Mouse (Mus musculus): ENCODE measurements at regions not wholly inside any gene's neighbourhood (a gene's known extent, or its start where the extent isn't known, plus 50 kb on each side); places are given as distances from the start of the nearest gene placed in this dataset.

DNA sequence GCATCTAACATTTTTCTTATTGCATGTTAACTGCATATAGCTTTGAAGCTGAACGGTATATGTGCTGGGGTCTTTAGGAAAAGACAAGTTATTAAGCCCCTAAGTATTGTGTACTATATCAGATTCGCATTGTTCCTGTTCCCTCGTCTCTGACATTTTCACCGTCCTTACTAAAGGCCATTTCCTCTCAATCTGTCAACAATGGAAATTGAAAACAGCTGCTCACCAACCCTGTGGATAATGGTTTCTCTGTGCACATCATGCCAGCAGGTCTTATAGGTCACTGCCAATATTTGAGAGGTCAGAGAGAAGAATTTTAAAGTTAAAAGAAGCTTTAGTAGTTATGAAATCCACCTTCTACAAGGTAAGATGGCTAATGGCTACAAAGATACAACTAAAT, 797.4 kb upstream of the Impad1 start:
- peak; percentile 23 for DNase-seq (ENCODE audit: low spot score)

GRCm38 (mm10) chr4:5587465-5587864, 794.3 kb upstream of the Impad1 start:
- H3K9ac ChIP-seq (ENCODE audit: low read depth, low read length): no peak overlapping the region
- WGBS: 89% methylated on average over 4 of the region's 4 CpGs
- no peaks in the 10 kb centered on the region for H3K4me1 ChIP-seq (replicated peaks; ENCODE audit: control insufficient read depth, insufficient read depth, low read length)
- ATAC-seq (ENCODE audit: low FRiP score) (no peak), DNase-seq (ENCODE audit: low spot score) (no peak)
- H3K9me3 ChIP-seq (ENCODE audit: control insufficient read depth, low read length): no peaks in the 10 kb centered on the region
- H3K36me3 ChIP-seq (ENCODE audit: control insufficient read depth, insufficient read depth, low read length): no peaks in the 10 kb centered on the region
- H3K4me3 ChIP-seq (ENCODE audit: low read depth, low read length): no peak overlapping the region
- H3K27me3 ChIP-seq (ENCODE audit: control insufficient read depth, insufficient read depth, low read length): no peaks in the 10 kb centered on the region
- H3K27ac ChIP-seq (ENCODE audit: low read depth, low read length): no peak overlapping the region
- no peak overlapping the region for H3K4me2 ChIP-seq (replicated peaks; ENCODE audit: low read depth, low read length)

More for the DNA sequence above, 797.4 kb upstream of the Impad1 start:
- H3K27ac ChIP-seq (ENCODE audit: low read depth, low read length): no peak overlapping the region
- no peaks in the 10 kb centered on the region for H3K36me3 ChIP-seq (ENCODE audit: control insufficient read depth, insufficient read depth, low read length)
- no peaks in the 10 kb centered on the region for H3K27me3 ChIP-seq (ENCODE audit: control insufficient read depth, insufficient read depth, low read length)
- no peaks in the 10 kb centered on the region for H3K4me1 ChIP-seq (replicated peaks; ENCODE audit: control insufficient read depth, insufficient read depth, low read length)
- H3K4me2 ChIP-seq (replicated peaks; ENCODE audit: low read depth, low read length): no peak overlapping the region
- H3K9ac ChIP-seq (ENCODE audit: low read depth, low read length): no peak overlapping the region
- H3K4me3 ChIP-seq (ENCODE audit: low read depth, low read length): no peak overlapping the region
- no peak for ATAC-seq (ENCODE audit: low FRiP score)
- WGBS: 47% methylated on average over 4 of the region's 4 CpGs
- H3K9me3 ChIP-seq (ENCODE audit: control insufficient read depth, low read length): no peaks in the 10 kb centered on the region

GRCm38 (mm10) chr4:5585205-5585604, 792.0 kb upstream of the Impad1 start:
- no peak overlapping the region for H3K27ac ChIP-seq (ENCODE audit: low read depth, low read length)
- no peaks in the 10 kb centered on the region for H3K27me3 ChIP-seq (ENCODE audit: control insufficient read depth, insufficient read depth, low read length)
- H3K9ac ChIP-seq (ENCODE audit: low read depth, low read length): no peak overlapping the region
- no peak for DNase-seq (ENCODE audit: low spot score)
- no peak for ATAC-seq (ENCODE audit: low FRiP score)
- no peak overlapping the region for H3K4me3 ChIP-seq (ENCODE audit: low read depth, low read length)
- no peaks in the 10 kb centered on the region for H3K36me3 ChIP-seq (ENCODE audit: control insufficient read depth, insufficient read depth, low read length)
- no peak overlapping the region for H3K4me2 ChIP-seq (replicated peaks; ENCODE audit: low read depth, low read length)
- WGBS: 77% methylated on average over 4 of the region's 4 CpGs
- no peaks in the 10 kb centered on the region for H3K9me3 ChIP-seq (ENCODE audit: control insufficient read depth, low read length)
- no peaks in the 10 kb centered on the region for H3K4me1 ChIP-seq (replicated peaks; ENCODE audit: control insufficient read depth, insufficient read depth, low read length)

DNA sequence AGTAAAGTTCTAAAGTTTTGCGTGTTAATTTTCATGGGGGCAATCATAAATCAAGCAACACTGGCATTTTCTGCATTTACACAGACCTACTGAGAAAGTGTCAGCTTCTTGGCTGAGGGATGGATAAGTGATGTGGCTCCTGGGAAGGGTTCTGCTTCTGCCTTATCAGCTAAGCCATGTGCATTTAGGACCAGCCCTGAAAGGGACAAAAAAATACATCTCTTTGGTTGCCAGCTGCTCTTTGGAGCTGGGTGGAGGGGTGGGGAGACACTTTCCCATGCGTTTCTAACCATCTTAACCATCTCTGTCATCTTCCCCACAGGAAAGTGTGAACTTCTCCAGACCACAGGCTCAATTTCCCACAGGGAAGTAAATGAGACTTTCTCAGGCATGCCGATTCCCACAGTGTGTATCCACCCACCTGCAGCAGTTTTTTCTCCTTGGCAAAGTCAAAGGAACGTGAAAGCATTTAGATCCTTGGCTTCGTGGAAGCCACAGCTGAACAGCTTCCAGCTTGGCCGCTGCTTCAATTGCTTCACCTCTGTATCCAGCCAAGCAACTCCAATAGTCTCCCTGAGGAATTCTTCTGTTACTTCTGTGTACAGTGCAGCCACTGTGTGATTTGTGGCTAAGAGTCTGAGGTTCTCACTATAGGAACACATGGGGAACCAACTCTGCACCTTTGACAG, 791.0 kb upstream of the Impad1 start:
- no peaks in the 10 kb centered on the region for H3K27me3 ChIP-seq (ENCODE audit: control insufficient read depth, insufficient read depth, low read length)
- H3K4me2 ChIP-seq (replicated peaks; ENCODE audit: low read depth, low read length): no peak overlapping the region
- no peak for ATAC-seq (ENCODE audit: low FRiP score)
- H3K4me1 ChIP-seq (replicated peaks; ENCODE audit: control insufficient read depth, insufficient read depth, low read length): no peaks in the 10 kb centered on the region
- no peaks in the 10 kb centered on the region for H3K36me3 ChIP-seq (ENCODE audit: control insufficient read depth, insufficient read depth, low read length)
- WGBS: 78% methylated on average over 6 of the region's 6 CpGs
- H3K9ac ChIP-seq (ENCODE audit: low read depth, low read length): no peak overlapping the region
- H3K9me3 ChIP-seq (ENCODE audit: control insufficient read depth, low read length): no peaks in the 10 kb centered on the region
- no peak overlapping the region for H3K4me3 ChIP-seq (ENCODE audit: low read depth, low read length)
- no peak overlapping the region for H3K27ac ChIP-seq (ENCODE audit: low read depth, low read length)
- DNase-seq (ENCODE audit: low spot score): no peak

GRCm38 (mm10) chr4:5568076-5568475, 774.9 kb upstream of the Impad1 start:
- H3K27me3 ChIP-seq (ENCODE audit: control insufficient read depth, insufficient read depth, low read length): no peaks in the 10 kb centered on the region
- H3K9ac ChIP-seq (ENCODE audit: low read depth, low read length): no peak overlapping the region
- DNase-seq (ENCODE audit: low spot score): no peak
- H3K36me3 ChIP-seq (ENCODE audit: control insufficient read depth, insufficient read depth, low read length): no peaks in the 10 kb centered on the region
- no peaks in the 10 kb centered on the region for H3K4me1 ChIP-seq (replicated peaks; ENCODE audit: control insufficient read depth, insufficient read depth, low read length)
- H3K9me3 ChIP-seq (ENCODE audit: control insufficient read depth, low read length): no peaks in the 10 kb centered on the region
- H3K4me3 ChIP-seq (ENCODE audit: low read depth, low read length): no peak overlapping the region
- no peak overlapping the region for H3K4me2 ChIP-seq (replicated peaks; ENCODE audit: low read depth, low read length)
- ATAC-seq (ENCODE audit: low FRiP score): no peak
- no peak overlapping the region for H3K27ac ChIP-seq (ENCODE audit: low read depth, low read length)

- H3K27ac ChIP-seq (ENCODE audit: low read depth, low read length): no peak overlapping the region
- no peaks in the 10 kb centered on the region for H3K4me1 ChIP-seq (replicated peaks; ENCODE audit: control insufficient read depth, insufficient read depth, low read length)
- no peaks in the 10 kb centered on the region for H3K27me3 ChIP-seq (ENCODE audit: control insufficient read depth, insufficient read depth, low read length)
- H3K36me3 ChIP-seq (ENCODE audit: control insufficient read depth, insufficient read depth, low read length): no peaks in the 10 kb centered on the region
- H3K9ac ChIP-seq (ENCODE audit: low read depth, low read length): no peak overlapping the region
- no peak overlapping the region for H3K4me2 ChIP-seq (replicated peaks; ENCODE audit: low read depth, low read length)
- no peak for ATAC-seq (ENCODE audit: low FRiP score)
- no peaks in the 10 kb centered on the region for H3K9me3 ChIP-seq (ENCODE audit: control insufficient read depth, low read length)
- no peak overlapping the region for H3K4me3 ChIP-seq (ENCODE audit: low read depth, low read length)
- 75% methylated on average over 3 of the region's 3 CpGs for WGBS
- no peak for DNase-seq (ENCODE audit: low spot score)
Measured at GRCm38 (mm10) chr4:5560001-5560657, 767.0 kb upstream of the Impad1 start.

DNA sequence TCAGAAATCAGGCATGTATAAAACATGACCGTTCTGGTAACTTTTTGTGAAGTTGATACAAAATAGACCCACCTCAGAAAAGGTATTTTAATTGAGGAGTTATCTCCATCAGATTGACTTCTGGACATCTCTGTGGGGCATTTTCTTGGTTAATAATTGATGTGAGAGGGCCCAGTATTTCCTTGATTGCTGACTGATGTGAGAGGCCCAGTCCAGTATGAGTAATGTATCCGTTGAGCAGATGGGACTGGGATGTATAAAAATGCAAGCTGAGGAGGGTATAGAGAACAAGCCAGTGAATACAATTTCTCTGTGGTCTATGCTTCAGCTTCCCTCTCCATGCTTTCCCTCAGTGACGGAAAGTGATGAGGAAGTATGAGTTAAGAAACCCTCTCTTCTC, 747.0 kb upstream of the Impad1 start:
- H3K27ac ChIP-seq (ENCODE audit: low read depth, low read length): no peak overlapping the region
- H3K4me3 ChIP-seq (ENCODE audit: low read depth, low read length): no peak overlapping the region
- 91% methylated on average over 3 of the region's 3 CpGs for WGBS
- no peak for ATAC-seq (ENCODE audit: low FRiP score)
- no peak overlapping the region for H3K4me2 ChIP-seq (replicated peaks; ENCODE audit: low read depth, low read length)
- no peaks in the 10 kb centered on the region for H3K27me3 ChIP-seq (ENCODE audit: control insufficient read depth, insufficient read depth, low read length)
- DNase-seq (ENCODE audit: low spot score): no peak
- H3K36me3 ChIP-seq (ENCODE audit: control insufficient read depth, insufficient read depth, low read length): no peaks in the 10 kb centered on the region
- H3K9me3 ChIP-seq (ENCODE audit: control insufficient read depth, low read length): no peaks in the 10 kb centered on the region
- no peak overlapping the region for H3K9ac ChIP-seq (ENCODE audit: low read depth, low read length)
- no peaks in the 10 kb centered on the region for H3K4me1 ChIP-seq (replicated peaks; ENCODE audit: control insufficient read depth, insufficient read depth, low read length)

- H3K36me3 ChIP-seq (ENCODE audit: control insufficient read depth, insufficient read depth, low read length): no peaks in the 10 kb centered on the region
- DNase-seq (ENCODE audit: low spot score): no peak
- H3K9ac ChIP-seq (ENCODE audit: low read depth, low read length): no peak overlapping the region
- no peaks in the 10 kb centered on the region for H3K9me3 ChIP-seq (ENCODE audit: control insufficient read depth, low read length)
- H3K4me3 ChIP-seq (ENCODE audit: low read depth, low read length): no peak overlapping the region
- no peak overlapping the region for H3K4me2 ChIP-seq (replicated peaks; ENCODE audit: low read depth, low read length)
- no peak for ATAC-seq (ENCODE audit: low FRiP score)
- H3K27ac ChIP-seq (ENCODE audit: low read depth, low read length): no peak overlapping the region
- no peaks in the 10 kb centered on the region for H3K27me3 ChIP-seq (ENCODE audit: control insufficient read depth, insufficient read depth, low read length)
- WGBS: 70% methylated on average over 4 of the region's 4 CpGs
- no peaks in the 10 kb centered on the region for H3K4me1 ChIP-seq (replicated peaks; ENCODE audit: control insufficient read depth, insufficient read depth, low read length)
Measured at GRCm38 (mm10) chr4:5530416-5530815, 737.3 kb upstream of the Impad1 start.

DNA sequence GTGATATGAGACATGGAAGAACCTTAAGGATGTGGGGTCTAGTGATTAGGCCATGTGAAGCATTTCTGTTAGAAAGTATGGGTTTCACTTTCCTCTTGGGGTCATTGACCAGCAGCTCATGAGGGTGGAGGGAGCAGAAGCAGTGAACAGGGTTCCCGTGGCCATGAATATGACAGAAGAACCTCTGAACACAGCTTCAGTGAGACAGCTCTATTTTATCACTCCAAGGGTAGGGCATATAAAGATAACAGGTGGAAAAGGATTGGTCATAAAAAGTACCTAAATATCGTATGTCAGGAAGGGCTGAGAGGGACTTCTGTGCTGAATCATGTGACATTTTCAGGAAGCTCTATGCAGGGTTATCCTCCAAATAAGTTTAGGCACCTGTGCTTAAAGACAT, 725.4 kb upstream of the Impad1 start:
- Histone ChIP-seq H3K9me3 (ENCODE audit: control insufficient read depth, low read length) (no peaks in the 10 kb centered on the region), H3K4me2 (replicated peaks; ENCODE audit: low read depth, low read length) (no peak overlapping the region), H3K4me3 (ENCODE audit: low read depth, low read length) (no peak overlapping the region), H3K36me3 (ENCODE audit: control insufficient read depth, insufficient read depth, low read length) (no peaks in the 10 kb centered on the region), H3K27me3 (ENCODE audit: control insufficient read depth, insufficient read depth, low read length) (no peaks in the 10 kb centered on the region), H3K27ac (ENCODE audit: low read depth, low read length) (no peak overlapping the region), H3K4me1 (replicated peaks; ENCODE audit: control insufficient read depth, insufficient read depth, low read length) (no peaks in the 10 kb centered on the region), H3K9ac (ENCODE audit: low read depth, low read length) (no peak overlapping the region)
- 92% methylated on average over 2 of the region's 2 CpGs for WGBS
- DNase-seq (ENCODE audit: low spot score) (no peak), ATAC-seq (ENCODE audit: low FRiP score) (no peak)
